Mouse (Mus musculus) olfactory bulb, adult 2 months (tissue): ENCODE data around the gene Racgap1.

ENCODE experiments used
- CTCF ChIP-seq: fragments of 200-500 bp; IDR thresholded peaks from 2 replicates; pipeline ENCODE4 v1.5.1; 2012; ENCODE audit warnings: low read depth, mild to moderate bottlenecking, low read length, moderate library complexity; ENCODE audit not compliant: insufficient read depth
- POLR2A ChIP-seq: fragments of 200-500 bp; IDR thresholded peaks from 2 replicates; pipeline ENCODE4 v1.6.1; 2012; ENCODE audit warnings: mild to moderate bottlenecking, low read depth, low read length, moderate library complexity; ENCODE audit not compliant: insufficient read depth

- TF ChIP-seq CTCF (no peak), POLR2A (no peak)
Measured at GRCm38 (mm10) chr15:99599245-99600070, 52.0 kb downstream of the Racgap1 start.
